Mouse (Mus musculus): ENCODE results near the gene Psme3.
A peak's percentile ranks its signal among the peaks of the same experiment; 100 is the strongest.

Gene Psme3

DNA sequence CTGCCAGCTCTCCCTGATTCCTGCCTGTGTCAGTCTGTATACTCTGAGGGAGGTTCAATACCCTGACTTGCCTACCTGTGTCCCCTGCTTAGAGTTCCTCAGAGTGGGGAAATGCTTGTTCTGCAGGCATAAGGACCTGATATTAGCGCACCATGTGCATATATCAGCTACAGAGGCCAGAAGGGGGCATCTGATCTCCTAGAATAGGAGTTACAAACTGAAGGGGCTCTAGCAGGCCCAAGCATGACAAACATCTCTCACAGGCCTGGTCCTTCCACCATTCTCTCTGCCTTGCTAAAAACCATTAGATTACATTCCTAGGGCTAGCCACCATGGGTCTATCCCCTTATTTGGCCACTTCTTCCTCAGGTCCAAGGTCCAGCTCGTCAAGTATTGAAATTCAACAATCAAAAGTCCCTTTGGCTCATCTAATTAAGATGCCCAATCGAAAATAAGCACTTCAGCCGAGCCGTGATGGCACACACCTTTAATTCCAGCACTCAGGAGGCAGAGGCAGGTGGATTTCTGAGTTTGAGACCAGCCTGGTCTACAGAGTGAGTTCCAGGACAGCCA is 38.5 kb downstream of the Psme3 start:
- no peak for DNase-seq

GRCm38 (mm10) chr11:101355916-101356315 is 39.9 kb downstream of the Psme3 start:
- no peak for DNase-seq

DNA sequence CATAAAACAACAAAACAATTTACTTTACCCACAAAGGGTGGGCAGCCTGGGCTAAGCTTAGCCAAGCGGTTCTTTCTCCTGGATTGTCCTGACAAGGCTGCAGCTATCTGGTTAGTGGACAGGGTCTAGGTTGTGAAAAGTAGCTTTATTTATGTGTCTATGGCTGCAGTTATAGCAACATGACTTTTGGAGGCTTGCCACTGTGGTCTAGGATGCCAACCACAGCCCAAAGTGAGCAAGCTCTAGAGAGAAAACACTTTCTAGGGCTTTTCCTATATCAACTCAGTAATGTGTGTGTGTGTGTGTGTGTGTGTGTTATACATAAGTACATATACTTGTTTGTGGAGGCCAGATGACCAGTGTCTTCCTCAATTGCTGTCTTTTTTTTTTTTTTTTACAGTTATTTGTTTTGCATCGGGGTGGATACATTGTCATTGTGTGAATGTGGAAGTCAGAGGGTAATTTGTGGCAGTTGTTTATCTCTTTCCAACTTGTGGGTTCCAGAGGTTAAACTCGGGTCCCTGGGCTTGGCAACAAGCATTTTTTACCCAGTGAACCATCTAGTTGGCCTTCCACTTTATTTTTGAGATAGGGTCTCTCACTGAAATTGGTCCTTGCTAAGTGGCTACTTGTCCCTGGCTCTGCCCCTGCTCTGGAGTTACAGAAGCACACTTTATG is 41.6 kb downstream of the Psme3 start:
- DNase-seq = no peak

DNA sequence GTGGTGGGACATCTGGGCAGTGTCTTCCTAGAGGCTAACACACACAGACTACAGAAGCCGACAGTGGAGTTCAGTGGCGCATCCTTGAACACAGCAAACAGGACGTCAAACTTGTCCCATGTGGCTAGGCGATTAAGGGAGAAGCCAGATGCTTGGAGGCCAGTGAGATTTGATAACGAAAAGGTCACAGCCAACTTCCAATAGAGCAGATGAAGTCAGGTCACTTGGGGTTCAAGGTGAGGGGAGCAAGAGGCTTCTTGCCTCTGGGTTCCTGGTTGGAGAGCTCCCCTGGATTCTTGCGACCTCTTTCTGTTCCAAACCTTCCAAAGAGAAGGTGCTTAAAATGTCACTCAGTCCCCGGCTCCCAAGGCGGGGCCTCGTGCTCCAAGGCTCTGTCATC is 43.8 kb downstream of the Psme3 start:
- DNase-seq = no peak

DNA sequence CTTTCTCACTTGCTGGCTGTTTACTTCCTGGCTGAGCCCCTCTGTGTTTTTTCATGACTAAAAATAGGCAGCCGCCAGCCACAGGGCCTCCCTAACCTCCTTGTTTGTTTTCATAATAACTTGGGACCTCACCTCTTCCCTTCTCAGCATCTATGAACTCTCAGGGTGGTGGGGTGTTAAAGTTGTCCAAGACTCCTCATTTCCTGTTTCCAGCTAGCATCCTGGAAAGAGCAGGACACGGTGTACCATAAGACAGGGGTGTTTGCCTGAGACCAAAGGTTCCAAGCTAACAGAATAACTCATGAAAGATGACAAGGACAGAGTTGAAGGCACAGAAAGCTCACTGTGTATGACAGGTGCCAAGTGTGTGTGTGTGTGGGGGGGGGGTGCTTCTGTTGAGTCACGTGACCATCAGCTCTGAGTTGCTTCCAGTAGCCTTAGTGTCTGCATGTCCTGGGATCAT is 44.7 kb downstream of the Psme3 start:
- DNase-seq = no peak

DNA sequence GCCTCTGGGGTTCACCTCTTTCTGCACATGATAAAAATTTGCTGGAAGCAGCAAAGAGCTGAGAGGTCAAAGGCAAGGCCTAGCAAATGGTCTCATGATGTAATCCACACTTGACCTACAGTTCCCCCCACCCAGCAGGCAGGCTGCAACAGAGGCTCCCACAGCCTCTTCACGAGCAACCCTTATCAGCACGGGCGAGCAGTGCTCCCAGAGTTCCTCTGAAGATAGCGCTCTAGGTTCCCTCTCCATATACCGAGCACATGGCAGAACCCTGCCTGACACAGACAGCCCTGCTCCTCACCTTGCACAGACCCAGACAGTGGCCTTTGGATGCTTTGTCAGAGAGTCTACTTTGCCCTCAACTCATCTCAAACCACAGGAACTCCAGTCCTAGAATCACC is 48.5 kb downstream of the Psme3 start:
- DNase-seq = peak; percentile 49

GRCm38 (mm10) chr11:101367326-101367935 is 51.4 kb downstream of the Psme3 start, which contains the start of gene G6pc:
G6pc (plus strand) TSS chr11:101367561.
- peak; percentile 68 for DNase-seq

GRCm38 (mm10) chr11:101370141-101370540 is 54.1 kb downstream of the Psme3 start:
- no peak for DNase-seq
